Mouse (Mus musculus) lung, adult 2 months (tissue): ENCODE measurements at regions not wholly inside any gene's neighbourhood (a gene's known extent, or its start where the extent isn't known, plus 50 kb on each side); places are given as distances from the start of the nearest gene placed in this dataset.

Experiments used
- CTCF ChIP-seq: fragments of 200-500 bp; IDR thresholded peaks from 2 replicates; pipeline ENCODE4 v1.5.1; 2011; ENCODE audit warnings: mild to moderate bottlenecking, low read length, control low read depth; ENCODE audit not compliant: insufficient read depth
- POLR2A ChIP-seq: fragments of 200-500 bp; IDR thresholded peaks from 2 replicates; pipeline ENCODE4 v1.6.1; 2011; ENCODE audit warnings: low read depth, mild to moderate bottlenecking, control low read depth, low read length, borderline replicate concordance; ENCODE audit errors: extremely low read depth

GRCm38 (mm10) chr8:34294721-34295120 lies 183.2 kb upstream of the Gm10131 start:
- no peak for TF ChIP-seq POLR2A
- TF ChIP-seq CTCF, result no peak
